Mouse (Mus musculus): ENCODE measurements around the gene Cyfip1. TPM values are rescaled to one million over a fixed set of nuclear protein-coding genes. Genes with fewer than 3 reads are reported as not detected.
A peak's percentile ranks its signal among the peaks of the same experiment; 100 is the strongest.

Gene Cyfip1
- polyA plus RNA-seq (2014; fragmentation: Nextera tagmentation; extraction: Ambion mirVana): 60.3 and 119 TPM in 2 replicates

- peak within 1 kb of the TSS; percentile 99 for H3K27ac ChIP-seq (ENCODE audit: low read depth, low read length)
- WGBS: 48% methylated on average over 7 of the region's 7 CpGs
- 0 out of 2 replicates have a peak, but pooled peaks cover 4% of the 10 kb centered on the region for H3K4me1 ChIP-seq (ENCODE audit: control insufficient read depth, insufficient read depth, low read length)
- peak within 1 kb of the TSS; percentile 88 for H3K4me3 ChIP-seq (ENCODE audit: low read length)
- no peaks in the 10 kb centered on the region for H3K9me3 ChIP-seq (ENCODE audit: control insufficient read depth, low read length)
- H3K9ac ChIP-seq (ENCODE audit: low read depth, low read length): peak within 1 kb of the TSS; percentile 94
- no peaks in the 10 kb centered on the region for H3K27me3 ChIP-seq (ENCODE audit: control insufficient read depth, insufficient read depth, low read length)
- peak within 1 kb of the TSS; percentile 77 for H3K4me2 ChIP-seq (replicated peaks; ENCODE audit: low read depth, low read length)
- no peaks in the 10 kb centered on the region for H3K36me3 ChIP-seq (ENCODE audit: control insufficient read depth, insufficient read depth, low read length)
- peak; percentile 4 for ATAC-seq (ENCODE audit: low FRiP score, low TSS enrichment)
These were observed at the start of gene Cyfip1 for GRCm38 (mm10) chr7:55841445-55841844. Gene Cyfip1 (plus strand): TSS chr7:55841745.

DNA sequence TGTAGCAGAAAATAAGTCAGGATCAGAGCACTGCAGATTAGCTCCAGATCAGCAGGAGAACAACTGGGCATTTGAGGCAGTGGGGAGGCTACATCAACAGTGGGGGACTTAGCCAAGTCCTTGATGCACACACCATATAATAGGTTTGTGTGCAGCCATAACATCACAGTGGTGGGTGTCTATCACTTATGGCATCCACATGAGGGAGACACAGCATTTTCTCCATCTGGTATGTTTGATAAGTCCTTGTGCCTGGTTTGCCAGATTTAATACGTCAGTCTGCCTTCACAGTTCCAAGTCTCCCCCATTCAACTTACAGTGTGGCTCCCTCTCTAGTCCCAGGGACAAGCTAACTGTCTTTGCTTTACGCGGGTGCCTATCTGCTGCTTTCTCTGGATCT lies 49.3 kb upstream of the Cyfip1 start:
- Histone ChIP-seq H3K27me3 (ENCODE audit: control insufficient read depth, insufficient read depth, low read length) (no peaks in the 10 kb centered on the region), H3K36me3 (ENCODE audit: control insufficient read depth, insufficient read depth, low read length) (peaks cover 13% of the 10 kb centered on the region), H3K4me1 (ENCODE audit: control insufficient read depth, insufficient read depth, low read length) (peaks cover 6% of the 10 kb centered on the region), H3K9ac (ENCODE audit: low read depth, low read length) (no peak overlapping the region), H3K9me3 (ENCODE audit: control insufficient read depth, low read length) (no peaks in the 10 kb centered on the region), H3K4me2 (replicated peaks; ENCODE audit: low read depth, low read length) (no peak overlapping the region), H3K27ac (ENCODE audit: low read depth, low read length) (no peak overlapping the region), H3K4me3 (ENCODE audit: low read length) (no peak overlapping the region)
- WGBS: 88% methylated on average over 3 of the region's 3 CpGs
- no peak for ATAC-seq (ENCODE audit: low FRiP score, low TSS enrichment)

GRCm38 (mm10) chr7:55793236-55793951 lies 48.2 kb upstream of the Cyfip1 start:
- Histone ChIP-seq H3K9ac (ENCODE audit: low read depth, low read length) (peak overlapping the region; percentile 95), H3K4me1 (ENCODE audit: control insufficient read depth, insufficient read depth, low read length) (peaks cover 6% of the 10 kb centered on the region), H3K36me3 (ENCODE audit: control insufficient read depth, insufficient read depth, low read length) (peaks cover 23% of the 10 kb centered on the region), H3K4me3 (ENCODE audit: low read length) (peak overlapping the region; percentile 72), H3K4me2 (replicated peaks; ENCODE audit: low read depth, low read length) (peak overlapping the region; percentile 55), H3K27me3 (ENCODE audit: control insufficient read depth, insufficient read depth, low read length) (no peaks in the 10 kb centered on the region), H3K9me3 (ENCODE audit: control insufficient read depth, low read length) (no peaks in the 10 kb centered on the region), H3K27ac (ENCODE audit: low read depth, low read length) (peak overlapping the region; percentile 37; the same call in 1 of the 2 replicates)
- 32% methylated on average over 13 of the region's 13 CpGs for WGBS
- ATAC-seq (ENCODE audit: low FRiP score, low TSS enrichment): peak; percentile 14; the same call in 1 of the 2 replicates

- H3K36me3 ChIP-seq (ENCODE audit: control insufficient read depth, insufficient read depth, low read length): peaks cover 30% of the 10 kb centered on the region
- peak within 1 kb of the TSS; percentile 72 for H3K4me3 ChIP-seq (ENCODE audit: low read length)
- H3K4me2 ChIP-seq (replicated peaks; ENCODE audit: low read depth, low read length): peak within 1 kb of the TSS; percentile 55
- no peaks in the 10 kb centered on the region for H3K27me3 ChIP-seq (ENCODE audit: control insufficient read depth, insufficient read depth, low read length)
- H3K27ac ChIP-seq (ENCODE audit: low read depth, low read length): peak within 1 kb of the TSS; percentile 37; the same call in 1 of the 2 replicates
- whole genome bisulfite sequencing: under 1% methylated on average over 51 of the region's 51 CpGs
- peak within 1 kb of the TSS; percentile 95 for H3K9ac ChIP-seq (ENCODE audit: low read depth, low read length)
- H3K4me1 ChIP-seq (ENCODE audit: control insufficient read depth, insufficient read depth, low read length): peaks cover 6% of the 10 kb centered on the region
- peak; percentile 100 for ATAC-seq (ENCODE audit: low FRiP score, low TSS enrichment)
- no peaks in the 10 kb centered on the region for H3K9me3 ChIP-seq (ENCODE audit: control insufficient read depth, low read length)
These were observed 47.5 kb upstream of the Cyfip1 start, which contains the start of gene Tubgcp5 for GRCm38 (mm10) chr7:55793952-55794603. Gene Tubgcp5 (plus strand): TSS chr7:55794154.

- H3K4me3 ChIP-seq (ENCODE audit: low read length): no peak overlapping the region
- H3K4me2 ChIP-seq (replicated peaks; ENCODE audit: low read depth, low read length): no peak overlapping the region
- no peak for ATAC-seq (ENCODE audit: low FRiP score, low TSS enrichment)
- H3K9me3 ChIP-seq (ENCODE audit: control insufficient read depth, low read length): no peaks in the 10 kb centered on the region
- peaks cover 3% of the 10 kb centered on the region for H3K4me1 ChIP-seq (ENCODE audit: control insufficient read depth, insufficient read depth, low read length)
- H3K9ac ChIP-seq (ENCODE audit: low read depth, low read length): no peak overlapping the region
- no peaks in the 10 kb centered on the region for H3K27me3 ChIP-seq (ENCODE audit: control insufficient read depth, insufficient read depth, low read length)
- WGBS: 92% methylated on average over 3 of the region's 3 CpGs
- H3K27ac ChIP-seq (ENCODE audit: low read depth, low read length): no peak overlapping the region
- H3K36me3 ChIP-seq (ENCODE audit: control insufficient read depth, insufficient read depth, low read length): peaks cover 80% of the 10 kb centered on the region
These were observed 41.6 kb upstream of the Cyfip1 start for GRCm38 (mm10) chr7:55799981-55800380.

DNA sequence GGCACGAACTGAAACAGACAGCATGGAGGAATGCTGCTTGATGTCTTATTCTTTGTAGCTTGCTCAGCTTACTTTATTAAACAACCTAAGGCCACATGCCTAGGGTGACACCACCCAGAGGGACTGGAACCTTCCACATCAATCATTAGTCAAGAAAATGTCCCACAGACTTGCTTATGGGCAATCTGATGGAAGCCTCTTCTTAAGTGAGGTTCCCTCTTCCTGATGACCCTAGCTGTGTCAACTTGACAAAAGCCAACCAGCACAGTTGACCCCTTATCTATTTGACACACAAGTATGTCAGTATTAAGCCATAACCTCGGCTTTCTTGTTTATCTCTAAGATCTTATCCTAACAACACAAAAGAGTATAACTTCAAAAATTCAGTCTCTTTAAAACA lies 31.6 kb upstream of the Cyfip1 start:
- Histone ChIP-seq H3K9ac (ENCODE audit: low read depth, low read length) (no peak overlapping the region), H3K9me3 (ENCODE audit: control insufficient read depth, low read length) (no peaks in the 10 kb centered on the region), H3K4me3 (ENCODE audit: low read length) (no peak overlapping the region), H3K27me3 (ENCODE audit: control insufficient read depth, insufficient read depth, low read length) (no peaks in the 10 kb centered on the region), H3K4me1 (ENCODE audit: control insufficient read depth, insufficient read depth, low read length) (no peaks in the 10 kb centered on the region), H3K27ac (ENCODE audit: low read depth, low read length) (no peak overlapping the region), H3K4me2 (replicated peaks; ENCODE audit: low read depth, low read length) (no peak overlapping the region), H3K36me3 (ENCODE audit: control insufficient read depth, insufficient read depth, low read length) (peaks cover 74% of the 10 kb centered on the region)
- 93% methylated on average over 2 of the region's 2 CpGs for WGBS
- ATAC-seq (ENCODE audit: low FRiP score, low TSS enrichment): no peak

DNA sequence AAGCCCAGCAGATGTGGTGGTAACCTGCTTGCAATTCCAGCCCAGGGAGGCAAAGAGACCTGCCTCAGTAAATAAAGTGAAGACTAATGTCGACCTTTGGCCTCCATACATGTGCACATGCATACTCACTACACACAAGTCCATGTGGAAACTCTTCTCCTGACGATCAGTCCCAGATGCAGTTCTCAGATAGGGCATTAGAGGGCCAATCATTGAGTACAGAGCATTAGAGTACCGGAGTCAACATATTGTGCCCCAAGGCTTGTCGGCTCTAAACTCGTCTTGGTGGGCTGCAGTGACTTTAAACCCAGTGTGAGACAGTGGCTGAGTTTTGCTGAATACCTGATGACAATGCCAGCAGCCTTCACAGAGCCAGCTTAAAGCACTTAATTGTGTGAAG lies 17.1 kb upstream of the Cyfip1 start:
- H3K36me3 ChIP-seq (ENCODE audit: control insufficient read depth, insufficient read depth, low read length): peaks cover 75% of the 10 kb centered on the region
- no peak overlapping the region for H3K9ac ChIP-seq (ENCODE audit: low read depth, low read length)
- 84% methylated on average over 5 of the region's 5 CpGs for WGBS

GRCm38 (mm10) chr7:55827551-55827950 lies 14.0 kb upstream of the Cyfip1 start:
- Histone ChIP-seq H3K4me3 (ENCODE audit: low read length) (no peak overlapping the region), H3K27ac (ENCODE audit: low read depth, low read length) (no peak overlapping the region), H3K4me1 (ENCODE audit: control insufficient read depth, insufficient read depth, low read length) (no peaks in the 10 kb centered on the region), H3K4me2 (replicated peaks; ENCODE audit: low read depth, low read length) (no peak overlapping the region), H3K9me3 (ENCODE audit: control insufficient read depth, low read length) (no peaks in the 10 kb centered on the region), H3K27me3 (ENCODE audit: control insufficient read depth, insufficient read depth, low read length) (no peaks in the 10 kb centered on the region), H3K9ac (ENCODE audit: low read depth, low read length) (no peak overlapping the region), H3K36me3 (ENCODE audit: control insufficient read depth, insufficient read depth, low read length) (peaks cover 69% of the 10 kb centered on the region)
- WGBS: 82% methylated on average over 9 of the region's 9 CpGs
- ATAC-seq (ENCODE audit: low FRiP score, low TSS enrichment): no peak

More for the DNA sequence above, 17.1 kb upstream of the Cyfip1 start:
- Histone ChIP-seq H3K9me3 (ENCODE audit: control insufficient read depth, low read length) (no peaks in the 10 kb centered on the region), H3K4me2 (replicated peaks; ENCODE audit: low read depth, low read length) (no peak overlapping the region), H3K4me1 (ENCODE audit: control insufficient read depth, insufficient read depth, low read length) (no peaks in the 10 kb centered on the region), H3K27me3 (ENCODE audit: control insufficient read depth, insufficient read depth, low read length) (no peaks in the 10 kb centered on the region), H3K4me3 (ENCODE audit: low read length) (no peak overlapping the region), H3K27ac (ENCODE audit: low read depth, low read length) (no peak overlapping the region)
- no peak for ATAC-seq (ENCODE audit: low FRiP score, low TSS enrichment)

DNA sequence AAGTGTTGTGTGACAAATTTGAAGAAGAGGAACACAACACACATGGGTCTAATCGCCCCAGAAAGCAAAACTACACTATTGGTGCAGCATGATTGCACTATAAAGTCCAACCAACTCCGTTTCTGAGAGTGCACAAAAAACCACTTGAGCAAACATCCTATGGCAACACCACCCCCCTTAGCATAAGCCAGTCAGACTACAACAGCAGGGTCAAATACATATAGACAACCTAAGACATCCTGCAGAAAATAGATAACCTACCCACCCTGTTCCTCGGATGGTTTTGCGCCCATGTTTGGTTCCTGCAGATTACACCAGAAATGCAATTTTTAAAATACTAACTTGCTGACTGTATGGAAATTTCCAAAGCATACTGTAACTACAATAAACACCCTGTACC lies 4.7 kb upstream of the Cyfip1 start:
- Histone ChIP-seq H3K27me3 (ENCODE audit: control insufficient read depth, insufficient read depth, low read length) (no peaks in the 10 kb centered on the region), H3K36me3 (ENCODE audit: control insufficient read depth, insufficient read depth, low read length) (no peaks in the 10 kb centered on the region; the same call in 1 of the 2 replicates), H3K4me2 (replicated peaks; ENCODE audit: low read depth, low read length) (no peak overlapping the region), H3K9ac (ENCODE audit: low read depth, low read length) (no peak overlapping the region), H3K4me1 (ENCODE audit: control insufficient read depth, insufficient read depth, low read length) (no peaks in the 10 kb centered on the region), H3K4me3 (ENCODE audit: low read length) (no peak overlapping the region), H3K27ac (ENCODE audit: low read depth, low read length) (no peak overlapping the region), H3K9me3 (ENCODE audit: control insufficient read depth, low read length) (no peaks in the 10 kb centered on the region)
- 85% methylated on average over 4 of the region's 4 CpGs for WGBS
- ATAC-seq (ENCODE audit: low FRiP score, low TSS enrichment): no peak
